Mouse (Mus musculus): ENCODE measurements around the gene Ndufs3.

The Ndufs3 gene

GRCm38 (mm10) chr2:90885218-90886041, 19.2 kb downstream of the Ndufs3 start, which contains the start of gene C1qtnf4:
Gene C1qtnf4 (plus strand): TSS chr2:90885860.
- H3K36me3 ChIP-seq (ENCODE audit: control insufficient read depth, insufficient read depth, low read length, poor library complexity, severe bottlenecking) = no peaks in the 10 kb centered on the region
- no peak for DNase-seq (ENCODE audit: low read depth, low spot score)
- peaks cover 2% of the 10 kb centered on the region; the same call in 1 of the 2 replicates for H3K27me3 ChIP-seq (ENCODE audit: control insufficient read depth, insufficient read depth, low read length, poor library complexity, severe bottlenecking)

GRCm38 (mm10) chr2:90881824-90882223, 22.8 kb downstream of the Ndufs3 start:
- Histone ChIP-seq H3K27me3 (ENCODE audit: control insufficient read depth, insufficient read depth, low read length, poor library complexity, severe bottlenecking) (peaks cover 2% of the 10 kb centered on the region; the same call in 1 of the 2 replicates), H3K36me3 (ENCODE audit: control insufficient read depth, insufficient read depth, low read length, poor library complexity, severe bottlenecking) (no peaks in the 10 kb centered on the region)
- DNase-seq (ENCODE audit: low read depth, low spot score) = no peak

GRCm38 (mm10) chr2:90880144-90880785, 24.4 kb downstream of the Ndufs3 start:
- Histone ChIP-seq H3K36me3 (ENCODE audit: control insufficient read depth, insufficient read depth, low read length, poor library complexity, severe bottlenecking) (no peaks in the 10 kb centered on the region), H3K27me3 (ENCODE audit: control insufficient read depth, insufficient read depth, low read length, poor library complexity, severe bottlenecking) (peaks cover 2% of the 10 kb centered on the region; the same call in 1 of the 2 replicates)
- no peak for DNase-seq (ENCODE audit: low read depth, low spot score)

- no peak for DNase-seq (ENCODE audit: low read depth, low spot score)
- Histone ChIP-seq H3K36me3 (ENCODE audit: control insufficient read depth, insufficient read depth, low read length, poor library complexity, severe bottlenecking) (no peaks in the 10 kb centered on the region), H3K27me3 (ENCODE audit: control insufficient read depth, insufficient read depth, low read length, poor library complexity, severe bottlenecking) (no peaks in the 10 kb centered on the region)
Measured at GRCm38 (mm10) chr2:90879419-90879818, 25.2 kb downstream of the Ndufs3 start.

GRCm38 (mm10) chr2:90877584-90878259, 26.9 kb downstream of the Ndufs3 start:
- DNase-seq (ENCODE audit: low read depth, low spot score) = no peak
- no peaks in the 10 kb centered on the region for H3K27me3 ChIP-seq (ENCODE audit: control insufficient read depth, insufficient read depth, low read length, poor library complexity, severe bottlenecking)
- no peaks in the 10 kb centered on the region for H3K36me3 ChIP-seq (ENCODE audit: control insufficient read depth, insufficient read depth, low read length, poor library complexity, severe bottlenecking)

- Histone ChIP-seq H3K36me3 (ENCODE audit: control insufficient read depth, insufficient read depth, low read length, poor library complexity, severe bottlenecking) (no peaks in the 10 kb centered on the region), H3K27me3 (ENCODE audit: control insufficient read depth, insufficient read depth, low read length, poor library complexity, severe bottlenecking) (no peaks in the 10 kb centered on the region)
- no peak for DNase-seq (ENCODE audit: low read depth, low spot score)
Measured at GRCm38 (mm10) chr2:90875239-90875638, 29.4 kb downstream of the Ndufs3 start.

- no peak for DNase-seq (ENCODE audit: low read depth, low spot score)
- no peaks in the 10 kb centered on the region for H3K27me3 ChIP-seq (ENCODE audit: control insufficient read depth, insufficient read depth, low read length, poor library complexity, severe bottlenecking)
- no peaks in the 10 kb centered on the region for H3K36me3 ChIP-seq (ENCODE audit: control insufficient read depth, insufficient read depth, low read length, poor library complexity, severe bottlenecking)
Measured at GRCm38 (mm10) chr2:90874025-90874424, 30.6 kb downstream of the Ndufs3 start.

- Histone ChIP-seq H3K27me3 (ENCODE audit: control insufficient read depth, insufficient read depth, low read length, poor library complexity, severe bottlenecking) (no peaks in the 10 kb centered on the region), H3K36me3 (ENCODE audit: control insufficient read depth, insufficient read depth, low read length, poor library complexity, severe bottlenecking) (no peaks in the 10 kb centered on the region; the same call in 1 of the 2 replicates)
- no peak for DNase-seq (ENCODE audit: low read depth, low spot score)
Measured at GRCm38 (mm10) chr2:90871180-90871961, 33.3 kb downstream of the Ndufs3 start.

GRCm38 (mm10) chr2:90870136-90870601, 34.5 kb downstream of the Ndufs3 start:
- DNase-seq (ENCODE audit: low read depth, low spot score) = no peak
- no peaks in the 10 kb centered on the region for H3K27me3 ChIP-seq (ENCODE audit: control insufficient read depth, insufficient read depth, low read length, poor library complexity, severe bottlenecking)
- H3K36me3 ChIP-seq (ENCODE audit: control insufficient read depth, insufficient read depth, low read length, poor library complexity, severe bottlenecking) = peaks cover 4% of the 10 kb centered on the region

- no peaks in the 10 kb centered on the region for H3K27me3 ChIP-seq (ENCODE audit: control insufficient read depth, insufficient read depth, low read length, poor library complexity, severe bottlenecking)
- H3K36me3 ChIP-seq (ENCODE audit: control insufficient read depth, insufficient read depth, low read length, poor library complexity, severe bottlenecking) = peaks cover 8% of the 10 kb centered on the region
- peak; percentile 81 for DNase-seq (ENCODE audit: low read depth, low spot score)
Measured at GRCm38 (mm10) chr2:90866524-90866923, 38.1 kb downstream of the Ndufs3 start.

- H3K36me3 ChIP-seq (ENCODE audit: control insufficient read depth, insufficient read depth, low read length, poor library complexity, severe bottlenecking) = peaks cover 20% of the 10 kb centered on the region
- no peaks in the 10 kb centered on the region for H3K27me3 ChIP-seq (ENCODE audit: control insufficient read depth, insufficient read depth, low read length, poor library complexity, severe bottlenecking)
- no peak for DNase-seq (ENCODE audit: low read depth, low spot score)
Measured at GRCm38 (mm10) chr2:90864184-90864583, 40.4 kb downstream of the Ndufs3 start.

GRCm38 (mm10) chr2:90861486-90861885, 43.1 kb downstream of the Ndufs3 start:
- DNase-seq (ENCODE audit: low read depth, low spot score) = no peak
- peaks cover 22% of the 10 kb centered on the region for H3K36me3 ChIP-seq (ENCODE audit: control insufficient read depth, insufficient read depth, low read length, poor library complexity, severe bottlenecking)

GRCm38 (mm10) chr2:90850401-90850800, 54.2 kb downstream of the Ndufs3 start:
- DNase-seq (ENCODE audit: low read depth, low spot score) = no peak
- H3K27me3 ChIP-seq (ENCODE audit: control insufficient read depth, insufficient read depth, low read length, poor library complexity, severe bottlenecking) = no peaks in the 10 kb centered on the region

More at GRCm38 (mm10) chr2:90861486-90861885, 43.1 kb downstream of the Ndufs3 start:
- no peaks in the 10 kb centered on the region for H3K27me3 ChIP-seq (ENCODE audit: control insufficient read depth, insufficient read depth, low read length, poor library complexity, severe bottlenecking)

GRCm38 (mm10) chr2:90848331-90848730, 56.3 kb downstream of the Ndufs3 start:
- Histone ChIP-seq H3K27me3 (ENCODE audit: control insufficient read depth, insufficient read depth, low read length, poor library complexity, severe bottlenecking) (no peaks in the 10 kb centered on the region), H3K36me3 (ENCODE audit: control insufficient read depth, insufficient read depth, low read length, poor library complexity, severe bottlenecking) (peaks cover 6% of the 10 kb centered on the region; the same call in 1 of the 2 replicates)
- no peak for DNase-seq (ENCODE audit: low read depth, low spot score)

More at GRCm38 (mm10) chr2:90850401-90850800, 54.2 kb downstream of the Ndufs3 start:
- peaks cover 9% of the 10 kb centered on the region; the same call in 1 of the 2 replicates for H3K36me3 ChIP-seq (ENCODE audit: control insufficient read depth, insufficient read depth, low read length, poor library complexity, severe bottlenecking)

Measured in splenic B cell, adult 2 months (primary cell).